Mouse (Mus musculus): ENCODE results near the gene Zfp316. TPM values are rescaled to one million over a fixed set of nuclear protein-coding genes. Genes with fewer than 3 reads are reported as not detected.

Gene Zfp316
- polyA plus RNA-seq, 1 experiment: 6.1 TPM

GRCm38 (mm10) chr5:143287774-143288328 lies 18.0 kb upstream of the Zfp316 start:
- H3K27me3 ChIP-seq (ENCODE audit: control insufficient read depth, insufficient read depth, insufficient read length): peaks cover 4% of the 10 kb centered on the region
- H3K36me3 ChIP-seq (ENCODE audit: control insufficient read depth, insufficient read depth): no peaks in the 10 kb centered on the region
- no peak overlapping the region for H3K4me2 ChIP-seq (ENCODE audit: low read depth)
- H3K79me2 ChIP-seq (ENCODE audit: control insufficient read depth, insufficient read depth): no peaks in the 10 kb centered on the region
- TF ChIP-seq E2F4 (IDR thresholded peaks at IDR 0.05; ENCODE audit: insufficient read depth): no peak
- TF ChIP-seq USF1 (IDR thresholded peaks at IDR 0.05; ENCODE audit: low read depth): no peak
- no peak for TF ChIP-seq TCF12 (IDR thresholded peaks at IDR 0.05; ENCODE audit: insufficient read depth, poor library complexity, severe bottlenecking)
- no peak overlapping the region for H3ac ChIP-seq (ENCODE audit: control insufficient read depth, insufficient read length)
- H3K4me3 ChIP-seq: no peak overlapping the region

- H3K4me3 ChIP-seq: no peak overlapping the region
- peaks cover 4% of the 10 kb centered on the region for H3K27me3 ChIP-seq (ENCODE audit: control insufficient read depth, insufficient read depth, insufficient read length)
Measured at GRCm38 (mm10) chr5:143284762-143285161, 14.9 kb upstream of the Zfp316 start.

GRCm38 (mm10) chr5:143279247-143279646 lies 9.4 kb upstream of the Zfp316 start:
- Histone ChIP-seq H3ac (ENCODE audit: control insufficient read depth, insufficient read length) (no peak overlapping the region), H3K27me3 (ENCODE audit: control insufficient read depth, insufficient read depth, insufficient read length) (no peaks in the 10 kb centered on the region), H3K36me3 (ENCODE audit: control insufficient read depth, insufficient read depth) (no peaks in the 10 kb centered on the region), H3K4me3 (no peak overlapping the region), H3K4me2 (ENCODE audit: low read depth) (no peak overlapping the region), H3K79me2 (ENCODE audit: control insufficient read depth, insufficient read depth) (no peaks in the 10 kb centered on the region)
- no peak for TF ChIP-seq E2F4 (IDR thresholded peaks at IDR 0.05; ENCODE audit: insufficient read depth)

More at GRCm38 (mm10) chr5:143284762-143285161, 14.9 kb upstream of the Zfp316 start:
- no peaks in the 10 kb centered on the region for H3K36me3 ChIP-seq (ENCODE audit: control insufficient read depth, insufficient read depth)
- no peaks in the 10 kb centered on the region for H3K79me2 ChIP-seq (ENCODE audit: control insufficient read depth, insufficient read depth)
- no peak for TF ChIP-seq SRF (IDR thresholded peaks at IDR 0.05; ENCODE audit: control insufficient read depth, insufficient read length, low read depth)
- no peak for TF ChIP-seq TCF3 (IDR thresholded peaks at IDR 0.05; ENCODE audit: insufficient read length, low read depth)
- TF ChIP-seq TCF12 (IDR thresholded peaks at IDR 0.05; ENCODE audit: insufficient read depth, poor library complexity, severe bottlenecking): no peak
- no peak for TF ChIP-seq POLR2A (IDR thresholded peaks at IDR 0.05; ENCODE audit: insufficient read length, low read depth)
- no peak for TF ChIP-seq USF1 (IDR thresholded peaks at IDR 0.05; ENCODE audit: low read depth)
- TF ChIP-seq MAX (IDR thresholded peaks at IDR 0.05; ENCODE audit: low read depth): no peak
- TF ChIP-seq REST (IDR thresholded peaks at IDR 0.05; ENCODE audit: insufficient read depth, insufficient read length): no peak
- TF ChIP-seq MYOG (IDR thresholded peaks at IDR 0.05; ENCODE audit: control insufficient read depth in 1 of 3, insufficient read depth in 1 of 3, insufficient read length in 2 of 3, low read depth in 2 of 3): no peak
- no peak for TF ChIP-seq E2F4 (IDR thresholded peaks at IDR 0.05; ENCODE audit: insufficient read depth)
- no peak for TF ChIP-seq POLR2AphosphoS2 (IDR thresholded peaks at IDR 0.05; ENCODE audit: insufficient read length, low read depth)
- no peak for TF ChIP-seq CEBPB (IDR thresholded peaks at IDR 0.05; ENCODE audit: insufficient read depth, poor library complexity, severe bottlenecking)
- TF ChIP-seq MYOD1 (IDR thresholded peaks at IDR 0.05; ENCODE audit: control insufficient read depth in 1 of 3, insufficient read length in 2 of 3, low read depth in 2 of 3): no peak
- no peak overlapping the region for H3K4me2 ChIP-seq (ENCODE audit: low read depth)
- H3ac ChIP-seq (ENCODE audit: control insufficient read depth, insufficient read length): no peak overlapping the region

GRCm38 (mm10) chr5:143275761-143276160 lies 5.9 kb upstream of the Zfp316 start:
- Histone ChIP-seq H3ac (ENCODE audit: control insufficient read depth, insufficient read length) (no peak overlapping the region), H3K4me3 (no peak overlapping the region), H3K27me3 (ENCODE audit: control insufficient read depth, insufficient read depth, insufficient read length) (no peaks in the 10 kb centered on the region), H3K4me2 (ENCODE audit: low read depth) (no peak overlapping the region), H3K36me3 (ENCODE audit: control insufficient read depth, insufficient read depth) (no peaks in the 10 kb centered on the region), H3K79me2 (ENCODE audit: control insufficient read depth, insufficient read depth) (no peaks in the 10 kb centered on the region)
- TF ChIP-seq E2F4 (IDR thresholded peaks at IDR 0.05; ENCODE audit: insufficient read depth): no peak
- no peak for TF ChIP-seq CEBPB (IDR thresholded peaks at IDR 0.05; ENCODE audit: insufficient read depth, poor library complexity, severe bottlenecking)
- TF ChIP-seq TCF3 (IDR thresholded peaks at IDR 0.05; ENCODE audit: insufficient read length, low read depth): no peak
- no peak for TF ChIP-seq MYOD1 (IDR thresholded peaks at IDR 0.05; ENCODE audit: control insufficient read depth in 1 of 3, insufficient read length in 2 of 3, low read depth in 2 of 3)
- TF ChIP-seq POLR2A (IDR thresholded peaks at IDR 0.05; ENCODE audit: insufficient read length, low read depth): no peak
- TF ChIP-seq MYOG (IDR thresholded peaks at IDR 0.05; ENCODE audit: control insufficient read depth in 1 of 3, insufficient read depth in 1 of 3, insufficient read length in 2 of 3, low read depth in 2 of 3): no peak

- no peaks in the 10 kb centered on the region for H3K36me3 ChIP-seq (ENCODE audit: control insufficient read depth, insufficient read depth)
- H3K4me2 ChIP-seq (ENCODE audit: low read depth): peak overlapping the region; percentile 80
- H3K27me3 ChIP-seq (ENCODE audit: control insufficient read depth, insufficient read depth, insufficient read length): no peaks in the 10 kb centered on the region
- H3K79me2 ChIP-seq (ENCODE audit: control insufficient read depth, insufficient read depth): peaks cover 5% of the 10 kb centered on the region
- H3K4me3 ChIP-seq: no peak overlapping the region
- no peak for TF ChIP-seq USF1 (IDR thresholded peaks at IDR 0.05; ENCODE audit: low read depth)
- no peak for TF ChIP-seq POLR2AphosphoS2 (IDR thresholded peaks at IDR 0.05; ENCODE audit: insufficient read length, low read depth)
- H3ac ChIP-seq (ENCODE audit: control insufficient read depth, insufficient read length): no peak overlapping the region
Measured at GRCm38 (mm10) chr5:143272540-143273330, 2.9 kb upstream of the Zfp316 start.
